Mouse (Mus musculus) G1E (cell line): ENCODE results near the gene Agbl4.

ENCODE experiments used
- CTCF ChIP-seq: IDR thresholded peaks from 2 replicates; pipeline ENCODE4 v1.5.1; 2012; ENCODE audit warnings: low read depth, low read length, inconsistent platforms, mixed read lengths
- GATA1 ChIP-seq: IDR thresholded peaks from 2 replicates; pipeline ENCODE4 v1.6.1; 2012; ENCODE audit warnings: borderline replicate concordance, low read length, inconsistent platforms, mixed read lengths
- POLR2AphosphoS5 ChIP-seq: IDR thresholded peaks from 2 replicates; pipeline ENCODE4 v1.6.1; 2012; ENCODE audit warnings: low read depth, low read length, inconsistent platforms; ENCODE audit not compliant: insufficient replicate concordance
- TAL1 ChIP-seq: conservative IDR thresholded peaks from 2 replicates; pipeline ENCODE4 v1.6.1; 2012; ENCODE audit warnings: low read depth, low read length, inconsistent platforms, mixed read lengths

DNA sequence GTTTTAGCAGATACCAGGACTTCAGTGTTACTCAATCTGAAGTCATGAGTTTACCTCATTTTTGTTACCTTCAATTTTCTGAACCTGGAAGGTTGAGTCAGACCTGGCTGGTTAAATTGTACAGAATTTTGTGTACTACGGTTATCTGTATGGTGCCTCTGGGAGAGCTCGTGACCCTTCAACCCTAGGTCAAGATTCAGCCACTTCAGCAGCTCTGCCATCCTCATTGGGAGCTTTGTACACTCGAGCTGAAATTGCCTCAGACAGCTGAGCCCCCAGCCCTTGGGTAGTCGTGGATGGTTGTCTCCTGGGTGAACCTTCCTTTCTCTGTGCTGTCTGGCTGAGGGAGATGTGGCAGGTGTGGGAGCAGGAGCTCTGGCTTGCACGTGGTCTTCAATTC, 1034.6 kb downstream of the Agbl4 start:
- TF ChIP-seq CTCF (no peak), TAL1 (no peak), GATA1 (no peak), POLR2AphosphoS5 (no peak)
